Mouse (Mus musculus): ENCODE measurements around the gene Lix1.
"Not testable (repeated sequence)": the region's sequence is repeated elsewhere in the genome, so short reads cannot be mapped to it uniquely, and the experiment has no call there.

Gene Lix1

DNA sequence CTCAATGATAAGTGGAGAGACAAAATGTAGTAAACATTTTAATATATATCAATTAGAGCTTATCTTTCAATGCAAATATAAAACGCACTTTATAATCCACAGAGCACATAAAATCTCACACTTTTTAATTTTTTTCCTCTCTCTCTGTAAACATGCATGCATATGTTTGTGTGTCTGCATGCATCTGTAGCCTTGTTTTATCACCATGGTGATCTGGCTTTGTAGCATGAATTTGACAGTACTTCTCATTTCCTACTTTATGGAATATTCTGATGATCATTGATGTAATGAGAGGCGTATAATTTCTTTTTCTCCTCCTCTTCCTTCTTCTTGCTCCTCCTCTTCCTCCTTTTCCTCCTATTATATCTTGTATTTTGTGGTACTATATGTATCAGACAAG, 9.7 kb downstream of the Lix1 start:
- DNase-seq (ENCODE audit: low spot score in 2 of 2), result no peak

DNA sequence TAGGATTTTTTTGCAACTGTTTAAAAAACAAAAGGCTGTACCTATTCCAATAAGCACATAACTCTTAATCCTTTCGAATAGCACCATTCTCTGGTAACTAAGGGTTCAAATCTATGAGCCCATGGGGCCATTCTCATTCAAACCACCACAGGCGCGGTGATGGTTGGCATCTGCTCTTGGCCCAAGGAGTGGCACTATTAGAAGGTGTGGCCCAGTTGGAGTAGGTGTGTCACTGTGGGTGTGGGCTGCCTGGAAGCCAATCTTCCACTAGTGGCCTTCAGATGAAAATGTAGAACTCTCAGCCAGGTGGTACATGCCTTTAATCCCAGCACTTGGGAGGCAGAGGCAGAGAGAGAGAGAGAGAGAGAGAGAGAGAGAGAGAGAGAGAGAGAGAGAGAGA, 11.7 kb downstream of the Lix1 start:
- no peak for DNase-seq (ENCODE audit: low spot score in 2 of 2)

DNA sequence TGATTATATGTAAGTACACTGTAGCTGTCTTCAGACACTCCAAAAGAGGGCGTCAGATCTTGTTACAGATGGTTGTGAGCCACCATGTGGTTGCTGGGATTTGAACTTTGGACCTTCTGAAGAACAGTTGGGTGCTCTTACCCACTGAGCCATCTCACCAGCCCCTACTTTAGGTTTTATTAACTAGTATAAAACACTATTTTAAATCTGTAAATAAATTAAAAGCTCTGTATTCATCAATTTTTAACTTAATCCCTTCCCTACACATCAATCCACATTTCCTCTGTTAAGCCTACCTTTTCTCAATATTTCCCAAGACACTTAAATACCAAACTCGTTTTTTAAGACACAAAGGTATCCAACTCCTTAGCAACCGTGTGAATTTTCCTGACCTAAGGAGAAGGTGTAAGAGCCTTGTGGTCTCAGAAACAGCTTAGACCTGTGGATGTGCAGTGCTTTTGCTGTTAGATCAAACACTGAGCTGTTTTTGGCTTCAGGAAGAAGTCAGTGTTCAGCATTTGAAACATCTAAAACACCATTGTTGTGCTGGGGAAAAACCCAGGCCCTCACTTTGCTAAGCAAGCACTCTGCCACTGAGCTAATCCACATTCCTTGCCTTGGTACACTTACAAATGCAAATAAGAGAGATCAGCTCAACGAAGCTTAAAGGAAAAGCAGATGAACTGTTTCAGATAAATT, 22.3 kb downstream of the Lix1 start:
- DNase-seq (ENCODE audit: low spot score in 2 of 2), result no peak

DNA sequence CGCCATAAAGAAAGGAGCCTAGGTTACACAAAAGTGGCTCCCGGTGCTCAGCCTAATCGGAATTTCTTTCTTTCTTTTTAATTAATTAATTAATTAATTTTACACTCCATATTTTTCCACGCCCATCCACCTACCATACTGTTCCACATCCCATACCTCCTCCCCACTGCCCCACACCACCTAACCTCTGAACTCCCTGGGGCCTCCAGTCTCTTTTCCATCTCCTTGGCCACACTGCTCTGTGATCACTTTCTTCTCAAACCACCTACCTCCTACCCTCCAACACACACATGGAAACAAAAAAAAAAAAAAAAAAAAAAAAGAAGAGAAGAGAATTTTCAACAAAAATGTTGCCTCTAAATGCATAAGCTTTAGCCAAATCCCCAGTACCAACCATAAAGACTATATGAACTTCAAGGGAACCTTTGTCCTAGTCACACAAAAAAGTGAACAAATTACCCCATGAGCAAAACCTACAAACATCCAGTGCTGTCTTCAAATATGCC, 22.9 kb downstream of the Lix1 start:
- DNase-seq (ENCODE audit: low spot score in 2 of 2), result no peak

DNA sequence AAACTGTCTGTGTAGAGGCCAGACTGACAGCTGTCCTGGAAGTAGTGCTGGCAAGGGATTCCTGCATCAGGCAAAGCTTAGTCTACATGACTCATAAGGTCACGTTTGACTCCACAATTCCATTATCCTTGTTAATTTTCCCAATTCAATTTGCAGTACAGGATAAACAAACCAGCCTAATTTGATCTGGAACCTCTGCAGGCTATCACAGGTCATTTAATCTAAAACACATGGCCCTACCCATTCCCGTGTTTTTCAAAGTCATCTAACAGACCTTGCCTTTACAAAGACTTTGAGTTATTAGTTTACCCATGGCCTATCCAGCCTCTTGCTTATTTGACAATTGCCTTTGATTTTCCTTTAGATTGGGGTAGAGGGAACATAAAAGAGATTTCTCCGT, 23.4 kb downstream of the Lix1 start:
- DNase-seq (ENCODE audit: low spot score in 2 of 2), result no peak

DNA sequence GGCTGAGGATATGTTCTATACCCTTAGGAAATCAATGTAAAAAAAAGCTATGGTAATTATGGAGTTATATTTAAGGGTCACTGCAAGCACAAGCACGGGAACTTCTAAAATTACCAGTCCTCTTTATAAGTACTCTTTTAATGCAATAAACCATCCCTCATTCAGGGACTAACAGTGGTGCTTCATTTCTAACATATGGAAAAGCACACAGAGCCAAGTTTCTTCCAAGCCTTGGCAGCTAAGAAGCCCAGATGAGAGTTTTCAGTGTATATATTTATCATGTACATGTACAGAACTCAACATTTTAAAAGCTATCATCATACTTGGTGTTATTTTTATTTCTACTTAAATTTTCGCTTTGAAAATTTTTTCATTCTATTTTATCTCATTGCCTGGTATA, 26.4 kb downstream of the Lix1 start:
- DNase-seq (ENCODE audit: low spot score in 2 of 2), result no peak

DNA sequence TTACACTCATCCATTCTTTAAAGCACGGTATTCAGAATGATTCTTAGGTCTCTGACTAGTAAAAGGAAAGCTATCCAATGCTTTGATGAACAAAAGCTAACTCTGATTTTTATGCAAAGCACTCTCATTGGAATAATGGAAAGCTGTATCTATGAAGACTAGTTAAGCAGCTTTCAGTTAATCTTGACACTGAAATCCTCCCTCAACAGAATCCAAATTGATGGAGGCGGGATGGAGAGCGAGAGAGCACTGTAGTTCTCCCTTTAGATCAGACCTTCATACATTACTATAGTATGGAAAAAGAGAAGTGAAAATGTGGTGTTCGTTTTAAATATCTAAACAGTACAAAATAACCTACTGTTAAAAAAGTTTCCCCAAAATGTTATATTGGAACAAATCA, 31.2 kb downstream of the Lix1 start:
- no peak for DNase-seq (ENCODE audit: low spot score in 2 of 2)

DNA sequence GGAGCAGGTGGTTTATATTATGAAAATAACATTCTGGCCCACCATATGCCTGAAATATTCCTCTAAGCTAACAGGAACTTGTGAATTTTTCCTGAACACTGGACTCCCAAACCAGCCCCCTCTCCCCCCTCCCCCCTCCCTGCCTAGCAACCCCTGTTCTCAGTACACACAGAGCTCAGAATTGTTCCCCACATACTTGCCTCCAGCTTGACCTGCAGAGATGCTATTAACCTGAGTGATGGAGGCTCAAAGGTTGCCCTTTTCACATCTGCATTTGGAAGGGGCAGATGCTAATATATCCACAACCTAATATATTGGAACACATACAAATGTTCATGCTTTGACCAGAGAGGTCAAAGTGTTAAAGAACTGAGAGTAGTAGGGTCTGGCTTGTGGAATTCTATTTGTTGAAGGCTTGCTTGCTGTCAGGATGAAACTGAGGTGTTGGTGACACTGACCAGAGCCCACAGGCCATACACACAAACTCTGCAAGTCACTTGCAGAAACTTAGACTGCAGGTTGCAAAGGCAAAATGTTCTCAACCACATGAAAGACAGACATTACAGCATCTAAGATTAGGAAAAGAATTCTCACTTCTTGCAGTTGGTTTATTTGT, 36.2 kb downstream of the Lix1 start:
- DNase-seq (ENCODE audit: low spot score in 2 of 2), result no peak

DNA sequence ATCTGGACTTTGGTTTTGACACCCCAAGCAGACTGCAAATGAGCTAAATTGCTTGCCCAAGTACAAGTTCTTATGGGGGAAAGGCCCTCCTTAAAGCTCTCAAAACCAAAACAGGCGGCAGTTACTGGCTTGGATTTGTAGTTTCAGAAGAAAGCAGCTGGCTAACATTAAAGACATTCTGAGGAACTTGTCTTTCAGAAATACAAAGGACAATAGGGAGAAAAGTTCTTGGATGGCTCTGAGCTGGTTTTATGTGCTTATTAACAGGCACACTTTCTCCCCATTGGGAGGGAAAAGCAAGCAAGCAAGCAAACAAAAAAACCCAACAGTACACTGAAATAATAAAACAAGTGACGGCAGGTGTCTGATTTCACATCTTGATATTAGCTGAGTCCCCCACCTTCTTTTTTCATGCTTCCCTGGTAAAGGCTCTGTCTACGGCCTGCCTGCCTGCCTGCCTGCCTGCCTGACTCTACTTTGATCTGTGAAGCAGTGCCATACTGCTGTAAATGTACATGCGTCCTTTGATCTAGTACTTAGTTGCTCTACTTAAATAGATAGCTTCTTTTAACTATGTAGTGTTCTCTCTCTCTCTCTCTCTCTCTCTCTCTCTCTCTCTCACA, 39.5 kb downstream of the Lix1 start:
- no peak for DNase-seq (ENCODE audit: low spot score in 2 of 2)

DNA sequence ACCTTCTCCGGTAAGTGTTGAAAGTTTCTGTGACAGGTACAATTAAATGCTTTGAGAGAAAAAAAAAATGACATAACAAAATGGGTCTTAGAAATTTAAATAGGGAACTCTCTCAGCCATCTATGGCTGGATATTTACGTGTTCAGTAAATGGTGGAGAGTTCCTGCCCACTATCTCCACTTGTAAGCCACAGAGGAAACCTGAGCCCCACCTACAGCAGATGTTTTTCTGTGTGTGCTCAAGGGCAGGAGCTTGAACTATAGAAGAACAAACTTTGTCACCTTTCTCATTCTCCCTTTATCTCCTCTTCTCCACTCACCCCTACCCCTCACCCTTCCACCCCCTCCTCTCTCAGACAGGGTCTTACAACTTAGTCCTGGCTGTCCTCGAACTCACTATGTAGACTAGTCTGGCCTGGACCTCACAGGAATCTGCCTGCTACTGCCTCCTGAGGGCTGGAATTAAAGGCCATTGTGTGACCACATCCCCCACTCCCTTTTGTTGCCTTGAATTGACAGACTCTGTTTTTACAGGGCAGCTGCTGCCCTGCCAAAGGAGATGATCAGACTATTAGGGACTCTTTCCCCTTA, 41.9 kb downstream of the Lix1 start:
- DNase-seq (ENCODE audit: low spot score in 2 of 2), result no peak

DNA sequence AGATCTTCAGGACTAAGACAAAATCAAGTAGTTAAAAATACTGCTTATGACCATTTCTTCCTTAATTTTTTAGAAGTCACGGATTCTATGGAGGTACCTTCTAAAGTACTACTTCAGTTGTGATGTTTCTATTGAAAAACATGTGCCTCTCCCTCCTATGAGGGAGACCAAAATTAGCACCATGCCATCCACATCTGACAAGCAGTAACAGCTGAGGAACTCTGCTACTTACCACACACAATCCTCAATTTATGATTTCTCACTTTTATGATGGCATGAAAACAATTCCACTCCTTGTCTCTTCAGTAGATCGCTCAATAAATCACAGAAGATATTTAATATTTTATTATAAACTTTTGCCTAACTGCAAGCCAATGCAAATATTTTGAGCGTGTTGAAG, 44.2 kb downstream of the Lix1 start:
- no peak for DNase-seq (ENCODE audit: low spot score in 2 of 2)

DNA sequence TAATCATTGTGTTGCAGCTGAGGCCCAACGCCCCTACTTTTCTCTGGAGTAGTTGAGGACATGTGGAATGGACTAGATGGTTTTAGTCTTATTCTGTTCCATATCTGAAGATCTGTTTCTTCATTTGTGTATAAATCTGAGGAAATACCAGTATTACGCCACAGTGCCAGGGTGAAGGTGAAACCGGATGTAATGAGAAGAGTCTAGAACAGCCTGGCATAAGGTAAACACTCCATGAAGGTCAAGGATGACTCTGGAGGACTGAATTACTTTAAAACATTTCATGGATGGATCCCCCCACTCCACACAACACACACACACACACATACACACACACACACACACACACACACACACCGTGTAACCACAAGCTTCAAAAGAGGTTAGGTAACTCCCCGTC, 45.3 kb downstream of the Lix1 start:
- no peak for DNase-seq (ENCODE audit: low spot score in 2 of 2)

DNA sequence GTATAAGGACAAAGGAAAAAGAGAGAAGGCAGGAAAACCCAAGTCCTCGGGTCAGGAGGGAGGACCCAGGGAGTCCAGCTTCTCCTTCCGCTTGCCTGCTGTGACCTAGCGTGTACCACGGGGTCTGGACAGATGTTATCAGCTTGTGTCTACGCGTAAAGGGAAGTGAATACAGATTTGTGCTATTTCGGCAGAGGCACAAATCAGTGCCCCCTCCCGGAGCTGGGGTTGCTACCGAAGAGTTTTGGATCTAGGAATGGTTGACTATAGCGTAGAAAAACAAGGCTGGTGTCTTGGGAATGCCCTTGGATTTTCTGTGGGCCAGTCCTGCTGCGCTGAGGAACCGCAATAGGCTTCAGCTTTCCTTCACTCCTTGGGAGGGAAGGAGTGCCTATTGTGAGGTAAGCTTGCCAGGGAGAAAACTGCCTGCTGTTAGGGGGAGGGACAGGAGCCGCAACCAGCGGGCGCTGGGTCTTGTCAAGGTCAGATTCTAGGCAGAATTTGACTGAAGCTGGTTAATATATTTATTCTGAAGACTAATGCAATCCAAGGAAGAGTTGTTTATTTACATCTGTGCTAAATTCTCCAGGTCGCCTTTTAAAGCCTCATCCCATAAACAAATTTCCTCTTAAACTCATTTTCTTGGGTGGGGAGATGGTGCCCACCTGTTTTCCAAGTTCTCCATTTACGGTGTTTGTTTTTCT, 46.4 kb downstream of the Lix1 start:
- DNase-seq (ENCODE audit: low spot score in 2 of 2), result peak in 1 of 2 experiments; percentile 29

DNA sequence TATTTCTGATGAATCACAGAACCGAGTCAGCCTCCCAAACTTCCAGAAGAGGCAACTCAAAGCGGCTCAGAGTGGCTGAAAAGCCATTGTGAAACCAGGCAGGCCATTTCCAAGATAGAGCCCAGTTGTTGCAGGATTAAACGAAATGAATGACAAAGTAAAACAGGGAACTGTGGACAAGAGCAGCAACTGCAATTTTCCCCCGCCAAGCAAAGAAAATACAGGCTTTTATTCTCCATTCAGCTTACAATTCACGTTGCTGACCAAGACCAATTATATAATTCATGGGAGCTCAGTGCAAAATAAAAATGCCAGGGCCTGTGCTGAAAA, 46.9 kb downstream of the Lix1 start:
- DNase-seq (ENCODE audit: low spot score in 2 of 2), result no peak

DNA sequence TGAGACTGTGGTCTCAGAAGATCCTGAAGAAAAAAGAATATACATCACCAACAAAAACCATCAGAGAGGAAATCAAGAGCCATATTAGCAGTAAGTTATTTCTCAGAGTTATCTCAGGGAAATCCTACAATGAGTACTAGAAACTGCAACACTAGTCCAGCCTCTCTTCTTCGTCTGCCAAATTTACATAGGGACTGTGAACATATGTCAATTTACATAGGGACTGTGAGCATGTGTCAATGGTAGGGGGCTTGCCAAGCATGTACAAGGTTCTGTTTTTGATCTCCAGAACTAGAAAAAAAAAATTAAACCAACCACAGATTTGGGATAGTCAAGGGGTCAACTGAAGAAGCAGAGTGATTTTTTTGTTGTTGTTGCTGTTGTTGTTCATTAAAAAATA, 48.6 kb downstream of the Lix1 start:
- no peak for DNase-seq (ENCODE audit: low spot score in 2 of 2)

DNA sequence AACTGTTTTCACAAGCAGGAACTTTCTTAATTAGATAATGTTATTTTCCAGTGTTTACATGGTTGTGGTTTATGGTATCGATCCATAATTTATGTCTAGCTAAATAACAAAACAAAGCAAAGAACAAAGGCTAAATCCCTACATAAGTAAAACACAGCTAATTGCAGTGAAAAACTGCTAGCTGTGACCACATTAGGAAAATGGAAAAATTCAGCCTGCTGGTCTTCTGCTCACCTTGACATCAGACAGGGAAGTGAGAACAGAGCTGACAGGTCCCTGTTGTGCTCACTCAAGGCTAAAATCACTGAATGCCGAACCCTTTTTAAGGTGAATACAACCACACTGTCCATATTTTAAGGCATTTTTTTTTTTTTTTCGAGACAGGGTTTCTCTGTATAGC, 50.1 kb downstream of the Lix1 start:
- no peak for DNase-seq (ENCODE audit: low spot score in 2 of 2)

DNA sequence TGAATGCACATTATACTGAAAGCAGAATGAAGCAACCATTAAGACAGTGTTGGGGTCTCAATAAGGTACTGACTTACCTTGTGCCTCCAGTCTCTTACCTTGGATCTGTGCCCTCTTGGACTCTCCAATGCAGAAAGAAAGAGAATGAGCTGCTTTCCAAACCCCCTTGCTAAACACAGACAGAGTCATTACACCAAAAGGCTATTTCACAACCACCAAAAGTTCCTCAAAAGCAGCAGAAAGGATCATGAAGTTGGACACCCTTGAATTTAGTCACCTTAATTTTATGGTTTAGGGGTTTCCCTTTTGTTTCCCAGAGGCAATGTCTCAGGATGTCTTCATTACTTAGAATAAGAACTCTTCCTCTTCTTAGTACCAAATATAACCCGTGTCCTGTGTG, 52.1 kb downstream of the Lix1 start:
- DNase-seq (ENCODE audit: low spot score in 2 of 2), result no peak

DNA sequence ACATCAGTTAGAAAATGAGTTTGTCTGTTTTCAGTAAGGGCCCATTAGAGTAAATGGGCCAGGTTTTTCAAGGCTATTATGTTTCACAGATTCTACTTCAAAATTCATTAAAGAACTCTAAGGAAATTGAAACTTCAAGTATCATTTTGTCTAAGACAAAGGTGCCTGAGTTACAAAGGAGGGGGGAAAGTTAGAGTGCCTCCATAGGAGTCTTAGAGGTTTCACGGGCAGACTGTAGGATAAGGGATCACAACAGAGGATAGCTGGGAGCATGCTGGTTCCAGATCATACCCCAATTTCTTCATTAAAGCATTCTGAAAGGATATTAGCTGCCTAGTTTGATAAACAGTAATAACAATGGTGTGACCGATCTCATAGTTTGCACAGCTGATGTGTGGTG, 83.3 kb downstream of the Lix1 start:
- no peak for DNase-seq (ENCODE audit: low spot score in 2 of 2)

DNA sequence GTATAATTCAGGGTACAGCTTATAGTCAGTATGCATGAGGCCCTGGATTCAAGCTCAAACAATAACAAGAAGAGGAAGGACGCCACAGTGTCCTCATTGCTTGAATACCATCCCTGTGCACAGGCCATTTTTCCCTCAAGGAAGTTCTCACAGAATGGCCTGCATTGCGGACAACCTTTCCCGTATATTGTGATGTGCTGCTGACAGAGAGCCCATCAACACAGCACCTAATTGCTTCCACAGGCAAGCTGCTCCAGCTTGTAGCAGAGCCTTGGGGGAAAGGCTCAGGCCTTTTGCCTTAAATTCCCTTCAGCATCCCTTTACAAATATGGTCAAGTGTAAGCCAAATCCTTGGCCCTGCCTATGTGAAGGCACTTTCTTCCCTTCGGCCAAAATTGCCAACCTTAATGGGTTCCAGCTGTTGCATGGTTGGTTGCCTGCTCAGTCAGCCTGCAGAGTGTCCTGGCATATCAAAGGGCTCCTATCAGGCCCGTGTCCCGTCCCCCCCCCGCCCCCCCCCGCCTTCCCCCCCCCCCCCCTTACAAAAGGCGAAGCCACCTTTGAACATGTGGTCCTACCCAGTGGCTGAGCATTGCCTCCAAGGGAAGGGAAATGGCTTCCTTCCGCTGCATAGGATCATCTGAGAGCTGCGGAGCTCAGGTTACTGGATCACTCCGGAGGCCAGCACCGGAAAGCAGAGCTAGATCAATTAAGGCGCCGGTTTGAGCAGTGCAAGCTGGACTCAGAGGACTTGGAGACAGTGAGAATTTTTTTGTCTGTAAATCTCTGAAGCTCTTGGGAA, 88.5 kb downstream of the Lix1 start:
- DNase-seq (ENCODE audit: low spot score in 2 of 2), result no peak

DNA sequence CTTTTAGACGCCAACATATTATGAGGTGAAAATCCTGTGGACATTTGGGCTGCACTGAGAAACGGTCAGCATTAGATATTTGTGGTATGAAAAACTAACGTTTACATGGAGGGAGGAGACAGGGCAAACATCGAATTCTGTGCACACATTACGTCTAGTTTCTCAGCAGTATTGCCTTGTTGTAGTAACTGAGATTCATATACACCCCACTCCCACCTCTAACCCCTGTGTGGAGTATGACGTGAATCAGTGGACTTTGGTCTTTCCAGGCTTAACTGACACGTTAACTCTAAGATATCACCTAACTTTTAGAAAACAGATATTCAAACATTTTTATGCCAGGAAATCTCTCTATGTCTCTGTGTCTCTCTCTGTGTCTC, 89.1 kb downstream of the Lix1 start:
- no peak for DNase-seq (ENCODE audit: low spot score in 2 of 2)

DNA sequence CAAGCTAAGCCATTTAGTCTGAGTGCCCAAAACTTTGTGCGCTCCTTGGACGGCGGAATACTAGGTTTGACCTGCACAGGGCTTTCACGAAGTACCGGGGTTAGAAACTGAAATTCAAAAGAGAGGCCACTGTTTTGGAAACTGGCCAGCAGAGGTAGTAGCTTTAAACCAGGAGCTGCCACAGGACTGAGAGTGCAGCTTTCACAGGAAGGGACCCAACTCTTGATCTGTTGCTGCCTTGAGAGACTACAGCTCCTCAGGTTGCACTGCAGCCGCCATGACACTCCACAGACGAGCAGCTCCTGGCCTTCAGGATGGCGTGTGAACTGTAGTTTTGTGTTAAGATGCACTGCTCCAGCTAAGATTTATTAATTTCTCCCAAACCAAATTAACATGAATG, 89.6 kb downstream of the Lix1 start:
- no peak for DNase-seq (ENCODE audit: low spot score in 2 of 2)

DNA sequence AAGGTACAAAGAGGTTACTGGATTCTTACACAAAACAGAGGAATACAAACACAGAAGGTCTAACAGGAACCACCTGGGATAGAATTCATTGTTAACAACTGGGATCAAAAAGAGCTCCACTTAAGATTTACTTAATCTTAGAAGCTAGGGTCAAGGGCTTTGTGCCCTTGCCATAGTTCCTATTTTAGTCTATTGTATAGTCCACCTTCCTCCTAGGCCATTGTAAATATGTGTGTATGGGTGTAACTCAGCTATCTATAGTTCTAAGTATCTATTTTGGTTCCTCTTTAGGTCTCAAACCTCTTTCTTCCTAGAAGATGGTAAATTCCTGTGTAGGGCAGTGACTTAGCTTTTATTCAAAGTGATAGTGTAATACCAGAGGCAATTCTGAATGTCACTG, 93.8 kb downstream of the Lix1 start:
- DNase-seq (ENCODE audit: low spot score in 2 of 2), result not testable (repeated sequence)
